Mouse (Mus musculus) frontal cortex, adult 2 months (tissue): ENCODE measurements around the gene Col28a1. TPM values are rescaled to one million over a fixed set of nuclear protein-coding genes. Genes with fewer than 3 reads are reported as not detected.

ENCODE experiments used
- DNase-seq, 2 experiments: peaks; one replicate each; pipeline ENCODE4 v3.0.0; 2022; ENCODE audit warnings: low spot score in 1 of 2; ENCODE audit errors: extremely low spot score in 1 of 2
- polyA plus RNA-seq: library from polyadenylated mRNA; depleted of rRNA; stranded (reverse); fragments of >200 nt; gene quantifications from 2 replicates; pipeline ENCODE4 v1.2.3, GENCODE M21; 2012; rRNA removed

The Col28a1 gene
- polyA plus RNA-seq: 0.72 and 1.0 TPM in 2 replicates

GRCm38 (mm10) chr6:8192517-8192916 lies at the start of gene Col28a1:
Col28a1 (minus strand) TSS chr6:8192617.
- DNase-seq: no peak

GRCm38 (mm10) chr6:8228596-8228995 lies 36.2 kb upstream of the Col28a1 start:
- no peak for DNase-seq

GRCm38 (mm10) chr6:8227035-8227434 lies 34.6 kb upstream of the Col28a1 start:
- DNase-seq: no peak

GRCm38 (mm10) chr6:8210661-8211060 lies 18.2 kb upstream of the Col28a1 start:
- DNase-seq: no peak

GRCm38 (mm10) chr6:8209866-8210186 lies 17.4 kb upstream of the Col28a1 start:
- no peak for DNase-seq

- peak; percentile 38 to 81 for DNase-seq
Observed at GRCm38 (mm10) chr6:8209047-8209865, 16.8 kb upstream of the Col28a1 start, which contains the start of gene Mios. Mios (plus strand) TSS chr6:8209222.

GRCm38 (mm10) chr6:8189917-8190316 lies 2.5 kb downstream of the Col28a1 start:
- no peak for DNase-seq

- DNase-seq: peak in 1 of 2 experiments; percentile 58
Observed at GRCm38 (mm10) chr6:8188599-8189233, 3.7 kb downstream of the Col28a1 start.

- peak in 1 of 2 experiments; percentile 21 for DNase-seq
Observed at GRCm38 (mm10) chr6:8178397-8178941, 13.9 kb downstream of the Col28a1 start.

GRCm38 (mm10) chr6:8176116-8176515 lies 16.3 kb downstream of the Col28a1 start:
- DNase-seq: peak in 1 of 2 experiments; percentile 14

GRCm38 (mm10) chr6:8175346-8175745 lies 17.1 kb downstream of the Col28a1 start:
- no peak for DNase-seq

GRCm38 (mm10) chr6:8174062-8174461 lies 18.4 kb downstream of the Col28a1 start:
- DNase-seq: no peak

GRCm38 (mm10) chr6:8172101-8172500 lies 20.3 kb downstream of the Col28a1 start:
- no peak for DNase-seq

GRCm38 (mm10) chr6:8164741-8165140 lies 27.7 kb downstream of the Col28a1 start:
- DNase-seq: no peak

- DNase-seq: no peak
Observed at GRCm38 (mm10) chr6:8160001-8160400, 32.4 kb downstream of the Col28a1 start.

GRCm38 (mm10) chr6:8157121-8157520 lies 35.3 kb downstream of the Col28a1 start:
- DNase-seq: no peak

GRCm38 (mm10) chr6:8152551-8153361 lies 39.7 kb downstream of the Col28a1 start:
- no peak for DNase-seq

GRCm38 (mm10) chr6:8148916-8149315 lies 43.5 kb downstream of the Col28a1 start:
- DNase-seq: no peak

- DNase-seq: no peak
Observed at GRCm38 (mm10) chr6:8141881-8142280, 50.5 kb downstream of the Col28a1 start.

- DNase-seq: no peak
Observed at GRCm38 (mm10) chr6:8130149-8130548, 62.3 kb downstream of the Col28a1 start.

GRCm38 (mm10) chr6:8128164-8128563 lies 64.3 kb downstream of the Col28a1 start:
- peak in 1 of 2 experiments; percentile 17 for DNase-seq
